Mouse (Mus musculus) right cerebral cortex, adult 2 months (tissue): ENCODE measurements around the gene Dll4.

Source experiments
- DNase-seq, 2 experiments: peaks; one replicate each; pipeline ENCODE4 v3.0.0; 2021 to 2022; ENCODE audit warnings: low spot score in 2 of 2

Gene Dll4

GRCm38 (mm10) chr2:119334964-119335525 is 9.5 kb downstream of the Dll4 start:
- DNase-seq: no peak

GRCm38 (mm10) chr2:119335535-119335934 is 10.0 kb downstream of the Dll4 start:
- no peak for DNase-seq

- DNase-seq: no peak
These were observed 10.4 kb downstream of the Dll4 start for GRCm38 (mm10) chr2:119336002-119336401.

- DNase-seq: no peak
These were observed 10.9 kb downstream of the Dll4 start for GRCm38 (mm10) chr2:119336470-119336869.

DNA sequence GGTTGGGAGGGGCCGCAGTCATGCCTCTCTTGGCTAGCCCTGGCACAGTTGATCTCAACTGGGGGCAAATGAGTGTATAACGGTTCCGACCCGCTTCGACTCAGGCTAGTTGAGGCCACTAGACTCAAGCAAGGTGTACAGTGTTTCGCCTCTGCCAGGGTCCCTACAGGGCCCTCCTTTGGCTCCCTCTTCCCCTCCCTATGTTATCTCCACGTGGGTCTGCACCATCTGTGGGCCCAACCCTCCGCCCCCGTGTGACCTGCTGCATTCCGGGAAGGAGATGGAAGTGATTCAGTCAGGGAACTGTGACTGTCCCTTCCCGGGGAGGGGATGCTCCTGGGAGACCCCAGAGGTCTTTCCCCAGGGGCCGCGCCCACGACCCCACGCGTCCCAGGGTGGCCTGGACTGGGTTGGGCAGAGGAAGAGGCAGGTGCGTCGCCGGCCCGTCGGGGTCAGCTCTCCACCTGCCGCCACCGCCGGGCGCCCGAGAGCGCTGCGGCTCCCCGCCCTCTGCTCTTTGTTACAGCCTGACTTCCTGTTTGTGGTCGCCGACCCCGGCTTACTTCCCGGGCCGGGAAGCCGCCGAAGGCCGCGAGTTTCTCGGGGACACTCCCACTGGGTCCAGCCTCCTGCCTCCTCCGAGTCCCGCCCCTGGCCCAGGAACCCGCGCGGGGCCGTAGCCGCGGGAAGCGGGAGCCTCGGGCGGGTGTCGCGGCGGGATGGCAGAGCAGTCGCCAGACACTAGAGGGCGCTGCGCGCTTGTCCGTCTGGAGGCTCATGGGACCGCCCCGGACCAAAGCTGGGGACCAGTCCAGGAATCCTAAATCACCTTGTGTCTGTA is 12.1 kb downstream of the Dll4 start:
- DNase-seq: peak; percentile 80 to 81

- no peak for DNase-seq
These were observed 19.1 kb downstream of the Dll4 start for GRCm38 (mm10) chr2:119344537-119345138.

DNA sequence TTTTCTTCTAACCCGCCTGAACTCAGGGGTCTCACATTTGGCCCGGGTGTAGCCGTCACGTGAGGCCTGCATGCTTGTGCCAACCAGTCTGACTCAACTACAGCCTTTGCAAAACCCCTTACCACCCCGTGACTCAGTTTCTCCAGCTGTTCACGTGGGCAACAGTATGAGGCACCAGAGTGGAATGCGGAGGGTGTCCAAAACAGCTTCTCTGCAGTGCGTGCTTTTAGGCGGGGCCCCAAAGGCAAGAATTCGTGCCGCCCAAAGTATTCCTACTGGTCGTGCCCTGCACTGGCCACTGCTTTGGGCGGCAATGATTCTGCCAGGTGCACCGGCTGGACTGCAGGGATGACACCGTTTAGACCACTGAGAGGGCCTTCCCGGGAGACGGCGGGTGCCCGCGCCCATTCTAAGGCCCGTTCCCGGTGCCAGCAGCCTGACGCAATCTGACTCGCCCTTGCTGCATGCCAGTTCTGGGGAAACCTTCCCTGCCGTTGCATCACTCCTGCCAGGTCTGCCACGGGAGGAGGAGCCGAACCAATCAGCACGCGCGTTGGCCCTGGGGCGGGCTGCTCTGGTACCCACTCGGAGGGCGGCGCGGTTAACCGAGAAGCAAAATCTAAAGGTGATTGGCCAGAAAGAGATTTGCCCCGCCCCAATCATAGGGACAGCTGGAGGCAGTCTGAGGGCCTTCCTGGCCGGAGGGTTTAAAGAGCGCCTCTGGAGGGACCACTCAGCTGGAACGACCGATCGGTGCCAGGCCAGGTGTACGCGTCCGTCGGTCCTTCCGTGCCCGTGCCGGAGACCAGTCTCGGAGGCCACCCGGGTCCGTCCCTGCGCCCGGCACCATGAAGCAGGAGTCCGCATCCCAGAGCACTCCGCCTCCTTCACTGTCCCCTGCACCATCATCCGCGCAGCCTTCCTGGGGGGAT is 25.2 kb downstream of the Dll4 start, which contains the start of gene Chac1:
Gene Chac1, plus strand, starts transcription at position 675 of the 932 bp plus-strand sequence.
- DNase-seq: peak; percentile 95 to 98

GRCm38 (mm10) chr2:119353707-119354106 is 28.1 kb downstream of the Dll4 start:
- DNase-seq: no peak

- no peak for DNase-seq
These were observed 29.5 kb downstream of the Dll4 start for GRCm38 (mm10) chr2:119355089-119355488.

GRCm38 (mm10) chr2:119355651-119356050 is 30.1 kb downstream of the Dll4 start:
- no peak for DNase-seq

- no peak for DNase-seq
These were observed 30.7 kb downstream of the Dll4 start for GRCm38 (mm10) chr2:119356310-119356709.

DNA sequence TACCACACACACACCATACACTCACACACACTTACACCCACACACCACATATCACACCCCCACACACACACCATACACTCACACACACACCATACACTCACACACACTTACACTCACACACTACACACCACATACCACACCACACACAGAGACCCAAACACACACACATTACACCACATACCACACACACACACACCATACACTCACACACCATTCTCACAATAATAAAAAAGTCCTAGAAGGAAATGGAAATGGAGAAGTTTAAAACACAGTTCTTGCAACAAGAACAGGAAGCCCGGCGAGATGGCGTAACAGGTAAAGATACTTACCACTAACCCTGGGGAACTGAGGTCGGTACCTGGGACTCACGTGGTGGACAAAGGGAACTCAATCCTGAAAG is 31.2 kb downstream of the Dll4 start:
- no peak for DNase-seq

- DNase-seq: no peak
These were observed 32.7 kb downstream of the Dll4 start for GRCm38 (mm10) chr2:119358249-119358648.

DNA sequence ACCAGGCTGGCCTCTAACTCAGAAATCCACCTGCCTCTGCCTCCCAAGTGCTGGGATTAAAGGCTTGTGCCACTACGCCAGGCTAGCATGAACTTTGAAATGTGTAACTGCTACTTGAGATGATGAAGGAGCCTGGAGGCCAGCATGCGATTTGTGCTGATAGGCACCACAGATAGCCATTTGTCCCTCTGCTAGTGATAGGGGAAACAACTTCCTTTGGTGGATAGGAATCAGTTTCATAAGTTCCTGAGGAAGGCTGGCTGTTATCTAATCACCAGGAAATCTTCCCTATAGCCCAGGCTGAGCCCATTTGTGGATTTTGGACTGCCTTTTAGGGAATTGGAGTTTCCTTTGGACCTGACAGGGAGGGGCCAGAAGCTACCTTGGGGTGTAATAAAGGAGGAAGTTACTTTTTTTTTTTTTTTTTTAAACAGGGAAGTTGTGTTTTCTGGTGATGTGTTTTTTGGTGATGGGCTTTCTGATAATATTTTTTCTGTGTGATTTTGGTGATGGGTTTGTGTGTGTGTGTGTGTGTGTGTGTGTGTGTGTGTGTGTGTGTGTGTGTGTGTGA is 34.2 kb downstream of the Dll4 start:
- no peak for DNase-seq

DNA sequence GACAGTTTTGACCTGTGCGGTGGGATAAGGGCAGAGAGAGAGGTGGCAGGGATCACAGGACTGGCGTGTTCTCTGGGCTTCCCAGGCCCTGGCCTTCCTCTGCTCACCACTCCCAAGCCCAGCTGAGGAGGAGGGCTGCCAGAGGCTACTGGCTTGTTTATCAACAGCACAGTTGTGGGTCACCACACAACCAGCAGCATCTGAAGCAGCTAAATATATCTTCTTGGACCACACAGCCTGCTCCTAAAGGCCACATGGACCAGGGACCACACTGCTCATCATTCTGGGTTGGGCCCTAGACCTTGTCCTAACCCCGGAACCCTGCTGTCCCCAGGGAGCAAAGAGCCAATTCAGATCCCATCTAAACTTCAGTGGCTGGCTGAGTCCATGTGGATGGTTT is 39.4 kb downstream of the Dll4 start:
- no peak for DNase-seq

DNA sequence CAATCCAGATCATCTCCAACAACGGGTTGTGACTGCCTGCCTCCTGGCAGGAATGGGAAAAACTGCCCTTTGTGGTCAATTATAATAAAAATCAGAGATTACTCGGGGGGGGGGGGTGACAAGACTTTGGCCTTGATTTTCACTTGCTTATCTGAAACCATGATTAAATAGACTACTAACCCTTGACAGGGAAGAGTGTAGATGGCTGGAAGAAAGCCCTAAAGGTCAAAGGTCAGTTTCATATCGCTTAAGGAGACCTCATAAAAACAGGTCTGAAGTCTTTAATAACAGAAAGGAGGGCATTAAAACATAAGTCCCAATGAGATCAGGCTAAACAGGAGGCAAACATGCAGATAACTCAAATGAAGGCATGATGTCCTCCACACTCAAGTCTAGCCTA is 41.8 kb downstream of the Dll4 start:
- DNase-seq: no peak

DNA sequence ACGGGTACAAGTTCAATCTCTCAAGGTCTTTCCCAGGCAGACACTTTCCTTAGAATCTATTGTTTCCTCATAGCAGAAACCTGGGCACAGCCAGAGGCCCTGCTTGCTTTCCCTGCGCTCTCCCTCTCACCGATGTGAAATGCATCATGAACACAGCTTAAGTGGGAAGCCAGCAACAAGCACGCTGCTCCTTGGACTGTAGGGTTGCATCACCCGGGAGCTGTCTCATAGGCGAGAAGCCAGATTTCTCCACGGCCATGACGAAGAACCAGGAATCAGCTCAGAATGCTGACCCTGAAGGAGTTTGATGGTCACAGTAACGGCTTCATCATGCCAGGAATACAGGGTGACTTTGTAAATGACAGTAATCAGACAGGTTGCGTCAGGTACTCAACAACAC is 44.5 kb downstream of the Dll4 start:
- no peak for DNase-seq

DNA sequence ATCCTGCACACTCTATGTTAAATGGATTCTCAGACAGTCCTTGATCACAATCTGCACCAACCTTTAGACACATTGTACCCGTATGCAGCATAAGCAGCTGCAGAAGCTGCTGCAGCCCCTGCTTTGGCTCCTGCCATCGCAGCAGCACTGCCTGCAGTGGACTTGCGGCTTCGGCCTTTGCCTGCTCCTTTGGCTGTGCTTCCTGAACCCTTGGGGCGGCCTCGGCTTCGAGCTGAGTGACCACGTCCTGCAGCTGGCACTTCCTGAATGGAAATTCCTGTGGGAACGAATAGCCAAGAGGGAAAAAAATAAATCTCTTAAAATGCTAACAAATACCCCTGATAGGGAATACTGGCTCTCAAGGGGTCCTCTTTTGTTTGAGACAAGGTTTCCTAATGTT is 51.7 kb downstream of the Dll4 start:
- DNase-seq: no peak

GRCm38 (mm10) chr2:119377826-119378225 is 52.2 kb downstream of the Dll4 start:
- DNase-seq: no peak

DNA sequence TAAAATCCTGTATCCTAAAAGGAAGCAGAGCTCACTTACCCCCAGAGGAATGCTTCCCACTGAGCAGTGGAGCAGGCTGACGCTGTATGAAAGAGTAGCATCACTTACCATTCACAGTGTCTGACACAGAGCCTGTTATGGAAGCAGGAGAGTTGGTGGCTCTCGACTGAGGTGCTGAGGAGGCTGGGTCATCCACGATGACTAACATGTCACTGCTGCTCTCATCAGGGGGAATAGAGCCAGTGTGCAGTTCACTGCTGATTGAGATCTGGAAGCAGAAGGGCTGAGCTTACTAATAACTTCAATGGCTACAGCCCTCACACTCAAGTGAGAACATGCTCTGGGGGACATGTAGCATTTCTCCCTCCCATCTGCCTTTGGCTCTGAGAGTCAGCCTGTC is 53.9 kb downstream of the Dll4 start:
- DNase-seq: no peak
